Mouse (Mus musculus): ENCODE results near the gene Setd1a. TPM values are rescaled to one million over a fixed set of nuclear protein-coding genes. Genes with fewer than 3 reads are reported as not detected.
A peak's percentile ranks its signal among the peaks of the same experiment; 100 is the strongest.
"Not testable (repeated sequence)": the region's sequence is repeated elsewhere in the genome, so short reads cannot be mapped to it uniquely, and the experiment has no call there.

The Setd1a gene
- polyA plus RNA-seq, 1 experiment, result 51.7 TPM

DNA sequence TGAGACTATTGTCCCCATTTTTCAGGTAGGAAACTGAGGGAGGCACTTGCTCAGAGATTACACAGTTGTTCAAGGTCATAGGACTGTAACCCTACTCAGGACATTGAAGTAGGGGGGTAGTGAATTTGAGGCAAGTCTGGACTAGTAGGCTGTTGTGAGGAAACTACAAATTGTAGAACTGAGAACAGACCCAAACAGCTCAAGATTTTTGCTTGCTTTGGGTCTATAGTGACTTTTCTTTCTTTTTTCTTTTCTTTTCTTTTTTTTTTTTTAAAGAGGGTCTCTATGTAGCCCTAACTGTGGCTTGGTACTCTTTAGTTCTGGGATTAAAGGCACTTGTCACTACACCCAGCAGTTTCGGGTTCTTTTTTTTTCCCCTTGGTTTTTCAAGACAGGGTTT is 3.9 kb upstream of the Setd1a start:
- no peaks in the 10 kb centered on the region for H3K4me1 ChIP-seq (ENCODE audit: control insufficient read depth, insufficient read depth, low read length)
- no peaks in the 10 kb centered on the region for H3K36me3 ChIP-seq (ENCODE audit: control insufficient read depth, insufficient read depth, low read length, poor library complexity, severe bottlenecking)
- H3K27me3 ChIP-seq (ENCODE audit: control insufficient read depth, insufficient read depth, low read length, poor library complexity, severe bottlenecking), result no peaks in the 10 kb centered on the region
- no peak overlapping the region for H3K4me3 ChIP-seq (ENCODE audit: low read depth, low read length)
- H3K27ac ChIP-seq (ENCODE audit: insufficient read depth, low read length), result no peak overlapping the region
- no peaks in the 10 kb centered on the region for H3K9me3 ChIP-seq (replicated peaks; ENCODE audit: control insufficient read depth, insufficient read depth, low read length, poor library complexity, severe bottlenecking)
- TF ChIP-seq POLR2A (IDR thresholded peaks at IDR 0.05; ENCODE audit: insufficient read depth, low read length), result no peak
- TF ChIP-seq EP300 (IDR thresholded peaks at IDR 0.05; ENCODE audit: insufficient read depth, low read depth, low read length), result no peak
- TF ChIP-seq CTCF (IDR thresholded peaks at IDR 0.05; ENCODE audit: low read depth, low read length), result no peak
- no peak overlapping the region for H3K9ac ChIP-seq (ENCODE audit: low read depth, poor library complexity, severe bottlenecking)

DNA sequence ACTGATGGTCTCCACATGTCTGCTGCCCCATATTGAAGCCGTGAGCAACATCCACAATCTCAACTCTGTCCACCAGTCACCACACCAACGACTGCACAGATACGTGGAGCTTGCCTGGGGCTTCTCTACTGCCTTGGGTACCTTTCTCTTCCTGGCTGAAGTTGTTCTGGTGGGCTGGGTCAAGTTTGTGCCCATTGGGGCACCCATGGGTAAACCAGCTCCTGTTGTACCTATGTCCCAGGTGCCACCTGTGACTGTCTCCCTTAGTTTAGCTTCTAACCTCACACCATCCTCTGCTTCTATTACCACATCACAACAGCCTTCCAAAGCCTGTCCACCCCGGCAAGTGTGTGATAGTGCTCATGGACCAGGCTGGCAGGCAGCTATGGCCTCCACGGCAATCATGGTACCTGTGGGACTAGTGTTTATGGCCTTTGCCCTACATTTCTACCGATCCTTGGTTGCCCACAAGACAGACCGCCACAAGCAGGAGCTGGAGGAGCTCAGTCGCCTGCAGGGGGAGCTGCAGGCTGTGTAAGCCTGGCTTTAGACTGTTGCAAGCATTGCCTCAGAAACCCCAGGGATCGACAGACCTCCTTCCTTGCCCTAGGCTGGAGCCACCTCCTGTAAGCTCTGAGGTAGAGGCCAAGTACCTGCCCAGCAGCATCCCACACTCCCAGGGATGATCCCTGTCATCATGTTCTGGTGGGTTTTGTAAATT is 2.6 kb upstream of the Setd1a start:
- Histone ChIP-seq H3K27me3 (ENCODE audit: control insufficient read depth, insufficient read depth, low read length, poor library complexity, severe bottlenecking) (no peaks in the 10 kb centered on the region), H3K27ac (ENCODE audit: insufficient read depth, low read length) (no peak overlapping the region), H3K9ac (ENCODE audit: low read depth, poor library complexity, severe bottlenecking) (no peak overlapping the region), H3K36me3 (ENCODE audit: control insufficient read depth, insufficient read depth, low read length, poor library complexity, severe bottlenecking) (peaks cover 3% of the 10 kb centered on the region), H3K4me1 (ENCODE audit: control insufficient read depth, insufficient read depth, low read length) (no peaks in the 10 kb centered on the region), H3K9me3 (replicated peaks; ENCODE audit: control insufficient read depth, insufficient read depth, low read length, poor library complexity, severe bottlenecking) (no peaks in the 10 kb centered on the region), H3K4me3 (ENCODE audit: low read depth, low read length) (no peak overlapping the region)
- no peak for TF ChIP-seq EP300 (IDR thresholded peaks at IDR 0.05; ENCODE audit: insufficient read depth, low read depth, low read length)
- no peak for TF ChIP-seq POLR2A (IDR thresholded peaks at IDR 0.05; ENCODE audit: insufficient read depth, low read length)
- peak; percentile 91 for TF ChIP-seq CTCF (IDR thresholded peaks at IDR 0.05; ENCODE audit: low read depth, low read length)

DNA sequence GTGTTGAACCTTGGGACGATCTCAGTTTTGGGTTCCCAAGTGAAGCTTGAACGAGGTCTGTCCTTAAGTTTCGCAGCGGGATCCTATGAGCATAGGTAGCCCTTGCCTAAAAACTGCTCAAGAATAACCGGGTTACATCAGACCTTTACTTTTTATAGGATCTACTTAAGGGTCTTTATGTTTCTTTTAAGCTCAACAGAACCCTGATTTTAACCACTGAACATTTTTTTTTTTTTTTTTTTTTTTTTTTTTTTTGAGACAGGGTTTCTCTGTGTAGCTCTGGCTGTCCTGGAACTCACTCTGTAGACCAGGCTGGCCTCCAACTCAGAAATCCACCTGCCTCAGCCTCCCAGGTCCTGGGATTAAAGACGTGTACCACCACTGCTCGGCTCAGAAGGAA is 633 bp upstream of the Setd1a start:
- peak overlapping the region; percentile 92 for H3K27ac ChIP-seq (ENCODE audit: insufficient read depth, low read length)
- peak overlapping the region; percentile 96 for H3K9ac ChIP-seq (ENCODE audit: low read depth, poor library complexity, severe bottlenecking)

DNA sequence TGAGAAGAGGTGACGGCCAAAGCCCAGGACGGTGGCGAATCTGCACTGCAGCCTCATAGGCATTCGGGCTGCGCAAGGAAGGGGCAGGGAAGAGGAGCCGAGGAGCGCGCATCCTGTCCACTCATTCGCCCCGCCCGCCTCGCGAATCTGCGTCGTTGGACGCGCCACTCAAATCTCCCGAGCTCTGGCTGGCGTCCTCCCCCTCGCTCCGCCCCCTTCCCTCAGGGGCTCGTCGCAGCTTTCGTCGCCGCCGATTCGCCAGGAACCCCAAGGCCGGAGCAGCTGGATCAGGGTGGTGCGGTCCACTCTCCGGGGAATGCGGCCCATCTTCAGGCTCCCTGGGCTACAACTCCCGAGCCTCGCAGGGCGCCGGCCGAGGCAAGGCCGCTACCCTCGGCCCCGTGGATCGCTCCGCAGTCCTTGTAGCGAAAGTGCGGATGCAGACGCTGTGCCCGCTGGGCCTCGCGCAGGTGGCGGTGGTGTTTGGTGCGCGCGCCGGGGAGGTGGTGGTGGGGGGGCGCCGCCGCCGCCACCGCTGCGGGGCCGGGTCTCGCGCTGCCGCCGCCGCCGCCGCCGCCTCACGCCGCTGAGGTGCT is 506 bp downstream of the Setd1a start:
- Histone ChIP-seq H3K27ac (ENCODE audit: insufficient read depth, low read length) (peak overlapping the region; percentile 85), H3K27me3 (ENCODE audit: control insufficient read depth, insufficient read depth, low read length, poor library complexity, severe bottlenecking) (no peaks in the 10 kb centered on the region), H3K4me3 (ENCODE audit: low read depth, low read length) (peak overlapping the region; percentile 87), H3K36me3 (ENCODE audit: control insufficient read depth, insufficient read depth, low read length, poor library complexity, severe bottlenecking) (peaks cover 27% of the 10 kb centered on the region), H3K9me3 (replicated peaks; ENCODE audit: control insufficient read depth, insufficient read depth, low read length, poor library complexity, severe bottlenecking) (no peaks in the 10 kb centered on the region), H3K9ac (ENCODE audit: low read depth, poor library complexity, severe bottlenecking) (peak overlapping the region; percentile 96), H3K4me1 (ENCODE audit: control insufficient read depth, insufficient read depth, low read length) (no peaks in the 10 kb centered on the region)
- TF ChIP-seq POLR2A (IDR thresholded peaks at IDR 0.05; ENCODE audit: insufficient read depth, low read length) (no peak), CTCF (IDR thresholded peaks at IDR 0.05; ENCODE audit: low read depth, low read length) (no peak), EP300 (IDR thresholded peaks at IDR 0.05; ENCODE audit: insufficient read depth, low read depth, low read length) (no peak)

More for the DNA sequence above, 633 bp upstream of the Setd1a start:
- H3K4me3 ChIP-seq (ENCODE audit: low read depth, low read length), result peak overlapping the region; percentile 87
- not testable (repeated sequence) for H3K9me3 ChIP-seq (replicated peaks; ENCODE audit: control insufficient read depth, insufficient read depth, low read length, poor library complexity, severe bottlenecking); H3K27me3 ChIP-seq (ENCODE audit: control insufficient read depth, insufficient read depth, low read length, poor library complexity, severe bottlenecking); H3K4me1 ChIP-seq (ENCODE audit: control insufficient read depth, insufficient read depth, low read length)
- peaks cover 16% of the 10 kb centered on the region for H3K36me3 ChIP-seq (ENCODE audit: control insufficient read depth, insufficient read depth, low read length, poor library complexity, severe bottlenecking)

DNA sequence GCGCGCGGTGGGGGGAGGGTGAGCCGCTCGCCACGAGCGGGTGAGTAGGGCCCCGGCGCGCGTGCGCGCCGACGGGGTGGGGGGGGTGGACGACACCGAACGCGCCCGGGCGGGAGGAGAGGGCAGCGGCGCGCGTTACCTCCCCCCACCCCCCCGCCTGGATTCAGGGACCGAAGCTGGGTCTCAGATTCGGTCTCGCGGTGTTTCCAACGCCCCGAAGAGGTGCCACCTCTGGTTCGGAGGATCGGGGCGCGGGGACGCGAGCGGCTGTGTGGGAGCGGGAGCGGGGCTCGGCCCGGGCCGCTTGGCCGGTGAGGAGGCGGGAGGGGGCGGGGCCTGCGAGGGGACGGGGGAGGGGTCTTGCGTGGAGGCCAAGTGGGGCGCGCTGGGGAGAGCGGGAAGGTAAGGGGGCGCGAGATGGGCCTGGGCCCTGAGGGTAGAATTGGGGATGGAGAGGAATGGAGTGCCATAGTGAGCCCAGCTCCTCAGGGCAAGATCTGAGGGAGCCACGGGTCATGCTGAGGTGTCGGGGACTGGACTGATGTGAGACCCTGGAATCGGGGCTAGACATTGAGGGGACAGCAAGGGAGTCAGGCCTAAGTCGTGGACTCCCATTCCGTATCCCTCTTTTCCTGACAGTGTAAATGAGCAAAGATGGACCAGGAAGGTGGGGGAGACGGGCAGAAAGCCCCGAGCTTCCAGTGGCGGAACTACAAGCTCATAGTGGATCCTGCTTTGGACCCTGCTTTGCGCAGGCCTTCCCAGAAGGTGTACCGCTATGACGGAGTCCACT is 1.2 kb downstream of the Setd1a start:
- Histone ChIP-seq H3K4me1 (ENCODE audit: control insufficient read depth, insufficient read depth, low read length) (no peaks in the 10 kb centered on the region), H3K9me3 (replicated peaks; ENCODE audit: control insufficient read depth, insufficient read depth, low read length, poor library complexity, severe bottlenecking) (no peaks in the 10 kb centered on the region), H3K9ac (ENCODE audit: low read depth, poor library complexity, severe bottlenecking) (peak overlapping the region; percentile 96), H3K27ac (ENCODE audit: insufficient read depth, low read length) (no peak overlapping the region), H3K36me3 (ENCODE audit: control insufficient read depth, insufficient read depth, low read length, poor library complexity, severe bottlenecking) (peaks cover 34% of the 10 kb centered on the region), H3K4me3 (ENCODE audit: low read depth, low read length) (peak overlapping the region; percentile 87), H3K27me3 (ENCODE audit: control insufficient read depth, insufficient read depth, low read length, poor library complexity, severe bottlenecking) (no peaks in the 10 kb centered on the region)
- no peak for TF ChIP-seq POLR2A (IDR thresholded peaks at IDR 0.05; ENCODE audit: insufficient read depth, low read length)
- TF ChIP-seq EP300 (IDR thresholded peaks at IDR 0.05; ENCODE audit: insufficient read depth, low read depth, low read length), result no peak
- no peak for TF ChIP-seq CTCF (IDR thresholded peaks at IDR 0.05; ENCODE audit: low read depth, low read length)

DNA sequence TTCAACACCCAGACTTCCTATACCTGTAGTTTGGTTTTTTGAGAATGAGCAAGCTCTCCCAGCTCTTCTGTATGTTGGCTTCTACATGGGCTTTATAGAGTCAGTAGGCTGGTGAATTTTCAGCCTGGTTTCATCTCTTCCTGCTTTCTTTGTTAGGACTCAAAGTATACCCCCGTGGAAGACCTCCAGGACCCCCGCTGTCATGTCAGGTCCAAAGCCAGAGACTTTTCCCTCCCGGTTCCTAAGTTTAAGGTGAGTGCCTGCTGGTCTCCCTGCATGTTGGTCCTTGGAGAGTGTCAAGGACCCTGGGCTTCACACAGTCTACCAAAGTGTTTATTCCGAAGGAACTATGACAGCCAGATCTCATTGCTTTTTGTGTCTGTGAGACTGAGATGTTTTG is 1.9 kb downstream of the Setd1a start:
- no peaks in the 10 kb centered on the region for H3K9me3 ChIP-seq (replicated peaks; ENCODE audit: control insufficient read depth, insufficient read depth, low read length, poor library complexity, severe bottlenecking)
- H3K4me3 ChIP-seq (ENCODE audit: low read depth, low read length), result peak overlapping the region; percentile 87
- TF ChIP-seq POLR2A (IDR thresholded peaks at IDR 0.05; ENCODE audit: insufficient read depth, low read length) (no peak), EP300 (IDR thresholded peaks at IDR 0.05; ENCODE audit: insufficient read depth, low read depth, low read length) (no peak), CTCF (IDR thresholded peaks at IDR 0.05; ENCODE audit: low read depth, low read length) (no peak)
- peaks cover 36% of the 10 kb centered on the region for H3K36me3 ChIP-seq (ENCODE audit: control insufficient read depth, insufficient read depth, low read length, poor library complexity, severe bottlenecking)
- no peaks in the 10 kb centered on the region for H3K4me1 ChIP-seq (ENCODE audit: control insufficient read depth, insufficient read depth, low read length)
- no peak overlapping the region for H3K27ac ChIP-seq (ENCODE audit: insufficient read depth, low read length)
- H3K27me3 ChIP-seq (ENCODE audit: control insufficient read depth, insufficient read depth, low read length, poor library complexity, severe bottlenecking), result no peaks in the 10 kb centered on the region
- peak overlapping the region; percentile 96 for H3K9ac ChIP-seq (ENCODE audit: low read depth, poor library complexity, severe bottlenecking)

Measured in ES-Bruce4 (cell line).